Mouse (Mus musculus): ENCODE results near the gene Slc38a2. TPM values are rescaled to one million over a fixed set of nuclear protein-coding genes. Genes with fewer than 3 reads are reported as not detected.

Gene Slc38a2
- polyA plus RNA-seq (2016; fragmentation: Nextera tagmentation; extraction: Ambion mirVana) = 184 and 192 TPM in 2 replicates

DNA sequence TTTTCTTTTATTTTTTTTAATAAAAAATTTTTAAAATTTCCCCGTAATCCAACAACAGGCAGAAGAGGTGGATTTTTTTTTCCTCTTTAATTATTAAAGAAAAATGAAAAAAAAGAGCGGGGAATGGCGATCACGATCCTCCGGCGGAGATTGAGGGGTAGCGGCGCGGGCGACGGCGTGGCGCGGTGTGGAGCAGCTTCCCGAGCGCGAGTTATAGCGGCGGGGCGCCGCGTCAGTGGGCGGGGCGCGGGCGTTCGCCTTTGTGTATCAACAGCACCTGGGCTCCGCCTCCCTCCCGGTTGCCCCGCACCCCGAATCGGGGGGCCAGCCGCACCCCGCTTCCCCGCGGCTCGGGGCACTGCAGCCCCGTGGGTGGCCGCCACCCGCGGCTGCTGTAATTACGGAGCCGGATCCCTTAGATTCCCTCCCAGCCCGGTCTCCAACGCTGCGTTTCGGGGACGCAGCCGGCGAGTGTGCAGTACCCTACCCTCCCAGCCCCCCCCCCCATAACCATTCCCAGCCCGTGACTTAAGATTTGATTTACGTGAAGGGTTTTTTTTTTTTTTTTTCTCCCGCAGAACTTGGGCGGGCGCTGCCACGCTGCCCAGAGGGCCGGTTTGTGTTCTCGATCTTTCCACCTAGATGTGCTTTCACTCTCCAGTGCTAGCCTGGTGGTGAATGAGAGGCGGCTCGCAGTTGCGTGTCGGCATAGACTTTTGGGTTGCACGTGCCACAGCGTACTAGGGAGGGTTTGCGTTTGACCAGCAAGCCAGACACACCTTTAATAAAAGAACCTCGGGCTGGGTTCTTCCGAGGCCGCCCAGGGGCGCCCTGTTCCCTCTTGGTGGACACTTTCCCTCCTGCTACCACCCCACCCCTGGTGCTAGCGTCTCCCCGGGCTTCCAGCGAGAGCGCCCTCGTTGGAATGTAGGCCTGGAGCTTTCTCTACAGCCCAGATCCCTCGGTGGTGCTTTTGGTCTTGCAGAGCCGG, at the start of gene Slc38a2:
Gene Slc38a2, minus strand, starts transcription at position 210 of the 991 bp plus-strand sequence.
- peaks cover 15% of the 10 kb centered on the region; the same call in 1 of the 2 replicates for H3K36me3 ChIP-seq
- under 1% methylated on average over 68 of the region's 76 CpGs for WGBS
- no peaks in the 10 kb centered on the region for H3K9me3 ChIP-seq (replicated peaks)
- H3K9ac ChIP-seq = peak within 1 kb of the TSS; percentile 98
- no peaks in the 10 kb centered on the region for H3K27me3 ChIP-seq
- H3K4me1 ChIP-seq = peaks cover 29% of the 10 kb centered on the region
- peak within 1 kb of the TSS; percentile 91 for H3K4me3 ChIP-seq
- ATAC-seq (ENCODE audit: low FRiP score) = peak; percentile 89
- peak within 1 kb of the TSS; percentile 76 for H3K4me2 ChIP-seq (replicated peaks)
- peak within 1 kb of the TSS; percentile 100 for H3K27ac ChIP-seq

DNA sequence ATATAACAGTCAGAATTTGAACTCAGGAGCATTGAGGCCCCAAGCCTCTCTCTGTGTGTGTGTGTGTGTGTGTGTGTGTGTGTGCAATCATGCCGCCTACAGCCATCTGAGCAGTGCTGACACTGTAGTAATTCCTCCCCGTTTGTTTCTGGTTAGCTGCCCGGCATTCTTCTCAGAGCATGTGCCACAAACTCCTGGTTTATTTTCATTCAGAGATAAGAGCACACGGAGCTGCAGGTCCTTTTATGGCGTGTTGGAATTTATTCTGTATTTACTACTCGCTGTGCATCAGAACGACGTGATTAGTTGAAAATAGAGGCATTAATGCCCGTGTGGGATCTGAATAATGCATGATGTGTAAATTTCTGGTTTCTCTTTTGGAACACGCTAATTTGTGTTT, 49.6 kb upstream of the Slc38a2 start:
- Histone ChIP-seq H3K36me3 (no peaks in the 10 kb centered on the region), H3K27ac (no peak overlapping the region), H3K4me2 (replicated peaks) (no peak overlapping the region), H3K4me1 (no peaks in the 10 kb centered on the region), H3K27me3 (no peaks in the 10 kb centered on the region), H3K4me3 (no peak overlapping the region), H3K9me3 (replicated peaks) (no peaks in the 10 kb centered on the region), H3K9ac (no peak overlapping the region)
- WGBS = 81% methylated on average over 10 of the region's 10 CpGs
- no peak for ATAC-seq (ENCODE audit: low FRiP score)

GRCm38 (mm10) chr15:96747551-96747950, 48.0 kb upstream of the Slc38a2 start:
- 90% methylated on average over 11 of the region's 11 CpGs for WGBS

GRCm38 (mm10) chr15:96746986-96747385, 47.5 kb upstream of the Slc38a2 start:
- H3K4me1 ChIP-seq = no peaks in the 10 kb centered on the region
- WGBS = 91% methylated on average over 6 of the region's 6 CpGs
- H3K9me3 ChIP-seq (replicated peaks) = no peaks in the 10 kb centered on the region
- no peak overlapping the region for H3K27ac ChIP-seq
- ATAC-seq (ENCODE audit: low FRiP score) = no peak
- H3K4me2 ChIP-seq (replicated peaks) = no peak overlapping the region
- no peak overlapping the region for H3K9ac ChIP-seq
- no peaks in the 10 kb centered on the region for H3K27me3 ChIP-seq
- no peak overlapping the region for H3K4me3 ChIP-seq
- H3K36me3 ChIP-seq = no peaks in the 10 kb centered on the region

More at GRCm38 (mm10) chr15:96747551-96747950, 48.0 kb upstream of the Slc38a2 start:
- H3K4me2 ChIP-seq (replicated peaks) = no peak overlapping the region
- no peaks in the 10 kb centered on the region for H3K27me3 ChIP-seq
- no peak overlapping the region for H3K9ac ChIP-seq
- no peak for ATAC-seq (ENCODE audit: low FRiP score)
- no peaks in the 10 kb centered on the region for H3K4me1 ChIP-seq
- no peak overlapping the region for H3K4me3 ChIP-seq
- H3K27ac ChIP-seq = no peak overlapping the region
- H3K36me3 ChIP-seq = no peaks in the 10 kb centered on the region
- H3K9me3 ChIP-seq (replicated peaks) = no peaks in the 10 kb centered on the region

GRCm38 (mm10) chr15:96745299-96745698, 45.8 kb upstream of the Slc38a2 start:
- H3K4me2 ChIP-seq (replicated peaks) = no peak overlapping the region
- no peak overlapping the region for H3K9ac ChIP-seq
- no peaks in the 10 kb centered on the region for H3K4me1 ChIP-seq
- no peaks in the 10 kb centered on the region for H3K27me3 ChIP-seq
- H3K27ac ChIP-seq = no peak overlapping the region
- H3K4me3 ChIP-seq = no peak overlapping the region
- no peaks in the 10 kb centered on the region for H3K9me3 ChIP-seq (replicated peaks)
- no peak for ATAC-seq (ENCODE audit: low FRiP score)
- 91% methylated on average over 1 of the region's 1 CpGs for WGBS
- H3K36me3 ChIP-seq = no peaks in the 10 kb centered on the region

DNA sequence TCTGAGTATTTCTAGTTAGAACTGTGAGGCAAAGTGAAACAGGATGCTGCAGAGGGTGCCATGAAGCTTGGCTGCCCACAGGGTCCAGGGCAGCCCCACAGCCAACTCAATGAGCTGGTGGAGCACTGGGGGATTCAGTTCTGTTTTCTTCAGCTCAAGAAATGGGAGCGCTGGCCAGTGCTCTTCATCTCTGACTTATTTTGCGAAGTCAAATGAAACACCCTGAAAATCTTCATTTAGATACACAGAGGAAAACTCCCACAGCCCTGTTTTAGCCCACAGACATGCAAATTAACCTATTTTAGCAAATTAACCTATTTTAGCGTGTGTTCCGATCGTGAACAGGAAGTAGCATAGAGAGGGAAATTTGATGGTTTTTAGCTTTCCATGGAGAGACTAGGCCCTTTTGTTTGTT, 45.4 kb upstream of the Slc38a2 start:
- no peak overlapping the region for H3K4me3 ChIP-seq
- H3K27me3 ChIP-seq = no peaks in the 10 kb centered on the region
- H3K9me3 ChIP-seq (replicated peaks) = no peaks in the 10 kb centered on the region
- no peaks in the 10 kb centered on the region for H3K4me1 ChIP-seq
- no peaks in the 10 kb centered on the region for H3K36me3 ChIP-seq
- no peak for ATAC-seq (ENCODE audit: low FRiP score)
- no peak overlapping the region for H3K4me2 ChIP-seq (replicated peaks)
- H3K9ac ChIP-seq = no peak overlapping the region
- 88% methylated on average over 5 of the region's 5 CpGs for WGBS
- no peak overlapping the region for H3K27ac ChIP-seq

- Histone ChIP-seq H3K9ac (no peak overlapping the region), H3K27me3 (no peaks in the 10 kb centered on the region), H3K27ac (no peak overlapping the region), H3K4me2 (replicated peaks) (no peak overlapping the region), H3K4me3 (no peak overlapping the region), H3K36me3 (no peaks in the 10 kb centered on the region), H3K4me1 (no peaks in the 10 kb centered on the region), H3K9me3 (replicated peaks) (no peaks in the 10 kb centered on the region)
- 84% methylated on average over 18 of the region's 18 CpGs for WGBS
- ATAC-seq (ENCODE audit: low FRiP score) = no peak
These were observed 44.8 kb upstream of the Slc38a2 start for GRCm38 (mm10) chr15:96744153-96744881.

DNA sequence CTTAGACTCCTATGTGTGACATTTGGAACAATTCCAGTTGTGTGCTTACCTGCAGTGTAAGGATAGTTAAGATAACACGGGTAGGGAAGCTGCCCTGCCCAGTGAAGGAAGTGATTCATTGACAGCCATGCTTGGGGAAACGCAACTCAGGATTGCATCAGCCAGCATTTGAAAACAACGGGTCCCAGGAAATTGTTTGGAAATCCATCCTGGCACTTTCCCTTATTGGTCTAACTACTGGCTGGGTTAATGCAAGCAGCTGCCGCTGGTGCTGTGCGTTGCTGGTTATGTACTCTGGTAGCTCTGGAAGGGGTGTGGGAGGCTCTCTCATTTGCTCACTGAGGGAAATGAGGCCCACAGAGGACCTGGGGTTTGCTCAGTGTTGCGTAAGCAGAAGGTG, 43.7 kb upstream of the Slc38a2 start:
- Histone ChIP-seq H3K27me3 (no peaks in the 10 kb centered on the region), H3K9me3 (replicated peaks) (no peaks in the 10 kb centered on the region), H3K4me1 (no peaks in the 10 kb centered on the region), H3K4me3 (no peak overlapping the region), H3K4me2 (replicated peaks) (no peak overlapping the region), H3K9ac (no peak overlapping the region), H3K36me3 (no peaks in the 10 kb centered on the region), H3K27ac (no peak overlapping the region)
- no peak for ATAC-seq (ENCODE audit: low FRiP score)
- 85% methylated on average over 6 of the region's 6 CpGs for WGBS

DNA sequence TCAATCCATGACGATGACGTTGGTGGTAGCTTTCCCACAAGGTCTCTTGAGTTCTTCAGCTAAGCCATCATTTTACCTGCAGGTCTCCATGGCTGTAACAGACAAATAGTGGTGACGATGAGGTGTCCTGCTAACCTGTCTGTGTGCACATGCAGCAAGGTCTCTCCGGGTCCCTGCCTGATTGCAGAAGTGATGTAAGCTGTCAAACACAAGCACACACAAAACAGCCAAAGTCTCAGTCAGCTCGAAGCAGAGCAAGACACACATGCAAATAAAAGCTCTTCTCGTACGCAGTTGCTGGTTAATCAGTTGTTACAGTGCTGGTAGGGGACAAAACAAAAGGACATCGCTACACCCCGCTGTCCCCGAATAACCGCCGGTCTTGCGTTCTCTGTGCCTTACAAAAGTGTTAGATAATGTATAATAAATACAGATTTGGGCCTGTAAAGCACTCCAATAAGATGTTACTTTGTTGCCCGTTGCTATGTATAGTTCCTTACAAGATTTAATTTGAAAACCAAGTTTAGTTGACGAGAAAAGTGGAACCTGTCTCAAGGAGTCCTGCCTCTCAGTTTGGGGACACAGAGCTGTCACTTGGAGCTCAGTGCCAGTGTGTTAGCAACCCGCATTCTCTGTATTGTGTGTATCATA, 43.2 kb upstream of the Slc38a2 start:
- Histone ChIP-seq H3K4me1 (no peaks in the 10 kb centered on the region), H3K4me3 (no peak overlapping the region), H3K9ac (no peak overlapping the region), H3K27ac (no peak overlapping the region), H3K4me2 (replicated peaks) (no peak overlapping the region), H3K36me3 (no peaks in the 10 kb centered on the region), H3K9me3 (replicated peaks) (no peaks in the 10 kb centered on the region), H3K27me3 (no peaks in the 10 kb centered on the region)
- WGBS = 82% methylated on average over 16 of the region's 16 CpGs
- no peak for ATAC-seq (ENCODE audit: low FRiP score)

DNA sequence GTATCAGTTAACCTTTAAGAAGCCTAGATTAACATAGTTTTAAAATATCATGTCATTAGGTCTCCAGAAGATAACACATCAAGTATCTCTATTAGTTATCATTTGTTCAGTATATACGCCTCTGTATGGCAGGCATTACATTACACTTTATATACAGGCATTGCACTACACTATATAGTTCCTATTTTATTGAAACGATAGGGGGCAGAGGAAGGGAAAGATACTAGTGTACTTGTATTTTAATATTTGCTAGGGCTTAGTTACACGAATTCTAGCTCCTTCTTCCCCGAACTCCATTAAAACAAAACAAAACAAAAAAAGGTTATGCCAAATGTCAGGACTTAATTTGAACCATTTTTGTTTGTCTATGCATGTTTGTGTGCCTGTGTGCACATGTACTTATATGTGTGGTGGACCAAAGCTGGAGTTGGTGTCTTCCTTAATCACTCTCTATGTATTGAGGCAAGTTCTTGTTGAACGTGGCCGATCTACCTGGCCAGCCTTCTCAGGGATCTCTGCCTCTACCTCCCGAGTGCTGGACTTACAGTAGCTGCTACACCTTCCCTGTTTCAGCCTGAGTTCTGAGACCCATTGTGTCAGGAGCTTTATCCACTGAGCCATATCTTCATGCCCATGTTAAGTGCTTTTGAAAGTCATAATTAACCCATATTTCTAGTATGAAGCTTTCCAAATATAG, 41.5 kb upstream of the Slc38a2 start:
- Histone ChIP-seq H3K9me3 (replicated peaks) (no peaks in the 10 kb centered on the region), H3K4me2 (replicated peaks) (no peak overlapping the region), H3K4me1 (no peaks in the 10 kb centered on the region), H3K27ac (no peak overlapping the region), H3K9ac (no peak overlapping the region), H3K27me3 (no peaks in the 10 kb centered on the region), H3K4me3 (no peak overlapping the region), H3K36me3 (no peaks in the 10 kb centered on the region)
- ATAC-seq (ENCODE audit: low FRiP score) = no peak
- 89% methylated on average over 7 of the region's 7 CpGs for WGBS

- no peaks in the 10 kb centered on the region for H3K4me1 ChIP-seq
- no peak overlapping the region for H3K4me3 ChIP-seq
- WGBS = 86% methylated on average over 4 of the region's 4 CpGs
- H3K9me3 ChIP-seq (replicated peaks) = no peaks in the 10 kb centered on the region
- H3K27ac ChIP-seq = no peak overlapping the region
- ATAC-seq (ENCODE audit: low FRiP score) = no peak
- H3K36me3 ChIP-seq = no peaks in the 10 kb centered on the region
- H3K4me2 ChIP-seq (replicated peaks) = no peak overlapping the region
- no peaks in the 10 kb centered on the region for H3K27me3 ChIP-seq
- H3K9ac ChIP-seq = no peak overlapping the region
These were observed 40.6 kb upstream of the Slc38a2 start for GRCm38 (mm10) chr15:96740091-96740490.

Data from hindbrain, embryonic 12.5 days (tissue).